Mouse (Mus musculus): ENCODE data around the gene Ppp1r35. TPM values are rescaled to one million over a fixed set of nuclear protein-coding genes. Genes with fewer than 3 reads are reported as not detected.

The Ppp1r35 gene
- polyA plus RNA-seq, 1 experiment from 2014 or later, result 39.9 TPM

DNA sequence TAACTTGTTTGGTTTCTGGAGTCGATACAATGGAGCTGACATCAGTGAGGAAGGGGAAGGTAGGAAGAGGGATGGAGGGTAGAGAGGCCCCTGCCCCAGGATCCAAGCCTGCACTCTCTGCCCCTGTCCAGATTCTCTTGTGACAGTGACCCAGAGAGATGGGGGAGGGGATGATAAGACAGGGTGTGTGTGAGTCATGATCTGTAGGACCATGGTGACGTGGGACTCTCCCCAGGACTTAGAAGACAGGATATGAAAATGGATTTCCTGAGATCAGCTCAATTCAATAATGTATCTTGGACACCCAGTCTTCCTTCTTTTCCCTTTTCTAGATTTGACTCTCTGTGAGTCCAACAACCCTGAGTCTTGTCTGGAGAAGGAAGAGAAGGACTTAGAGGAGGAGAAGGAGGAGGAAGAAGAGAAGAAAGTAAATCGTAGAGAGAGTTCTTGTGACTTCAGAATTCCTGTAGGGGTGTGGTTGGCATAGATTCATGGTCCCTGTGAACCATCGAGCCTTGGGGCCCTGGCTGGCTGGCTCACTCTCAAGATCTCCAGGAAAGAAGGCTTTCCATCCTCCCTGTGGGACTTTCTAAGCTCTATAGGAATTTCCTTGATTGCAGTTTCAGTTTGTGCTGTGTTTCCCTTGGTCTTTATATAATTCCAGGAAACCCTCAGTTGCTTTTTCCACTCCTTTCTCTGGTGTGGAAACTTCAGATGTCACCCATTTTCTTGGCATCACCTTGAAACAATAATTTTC lies 39.0 kb downstream of the Ppp1r35 start:
- H3K27me3 ChIP-seq, result no peaks in the 10 kb centered on the region
- 59% methylated on average over 4 of the region's 4 CpGs for whole genome bisulfite sequencing
- H3K4me2 ChIP-seq (replicated peaks), result no peak overlapping the region

GRCm38 (mm10) chr5:137822126-137822525 lies 43.5 kb downstream of the Ppp1r35 start:
- ATAC-seq (ENCODE audit: insufficient number of reproducible peaks, low FRiP score, low TSS enrichment, low read depth), result no peak
- WGBS, result 64% methylated on average over 4 of the region's 4 CpGs
- Histone ChIP-seq H3K9ac (no peak overlapping the region), H3K27me3 (no peaks in the 10 kb centered on the region), H3K9me3 (replicated peaks) (no peaks in the 10 kb centered on the region), H3K4me2 (replicated peaks) (no peak overlapping the region), H3K4me3 (replicated peaks) (no peak overlapping the region), H3K27ac (replicated peaks) (no peak overlapping the region), H3K36me3 (no peaks in the 10 kb centered on the region), H3K4me1 (no peaks in the 10 kb centered on the region)

More for the DNA sequence above, 39.0 kb downstream of the Ppp1r35 start:
- H3K27ac ChIP-seq (replicated peaks), result no peak overlapping the region
- H3K4me1 ChIP-seq, result no peaks in the 10 kb centered on the region
- no peak for ATAC-seq (ENCODE audit: insufficient number of reproducible peaks, low FRiP score, low TSS enrichment, low read depth)
- no peak overlapping the region for H3K4me3 ChIP-seq (replicated peaks)
- no peak overlapping the region for H3K9ac ChIP-seq
- H3K9me3 ChIP-seq (replicated peaks), result no peaks in the 10 kb centered on the region
- H3K36me3 ChIP-seq, result no peaks in the 10 kb centered on the region

DNA sequence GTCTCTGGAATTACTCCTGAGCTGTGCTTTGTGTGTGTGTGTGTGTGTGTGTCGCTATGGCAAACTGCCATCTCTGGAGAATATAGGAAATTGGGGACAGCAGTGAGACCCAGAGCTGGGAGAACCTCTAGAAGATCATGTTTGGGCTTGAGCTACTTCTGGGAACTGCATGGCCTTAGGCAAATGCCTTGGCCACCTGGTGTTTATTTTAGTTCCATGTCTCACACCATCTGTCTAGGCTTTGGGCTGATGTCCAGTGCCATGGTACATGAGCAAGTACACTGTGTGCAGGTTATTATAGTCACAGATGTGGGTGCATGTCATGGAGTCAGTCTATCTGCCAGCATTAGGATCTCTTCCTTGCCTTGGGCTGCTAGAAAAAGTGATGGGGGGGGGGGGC lies 44.0 kb downstream of the Ppp1r35 start:
- no peak overlapping the region for H3K4me3 ChIP-seq (replicated peaks)
- 62% methylated on average over 1 of the region's 1 CpGs for WGBS
- H3K9me3 ChIP-seq (replicated peaks), result no peaks in the 10 kb centered on the region
- no peaks in the 10 kb centered on the region for H3K36me3 ChIP-seq
- ATAC-seq (ENCODE audit: insufficient number of reproducible peaks, low FRiP score, low TSS enrichment, low read depth), result no peak
- H3K27me3 ChIP-seq, result no peaks in the 10 kb centered on the region
- H3K4me1 ChIP-seq, result no peaks in the 10 kb centered on the region
- no peak overlapping the region for H3K27ac ChIP-seq (replicated peaks)
- no peak overlapping the region for H3K4me2 ChIP-seq (replicated peaks)
- no peak overlapping the region for H3K9ac ChIP-seq

DNA sequence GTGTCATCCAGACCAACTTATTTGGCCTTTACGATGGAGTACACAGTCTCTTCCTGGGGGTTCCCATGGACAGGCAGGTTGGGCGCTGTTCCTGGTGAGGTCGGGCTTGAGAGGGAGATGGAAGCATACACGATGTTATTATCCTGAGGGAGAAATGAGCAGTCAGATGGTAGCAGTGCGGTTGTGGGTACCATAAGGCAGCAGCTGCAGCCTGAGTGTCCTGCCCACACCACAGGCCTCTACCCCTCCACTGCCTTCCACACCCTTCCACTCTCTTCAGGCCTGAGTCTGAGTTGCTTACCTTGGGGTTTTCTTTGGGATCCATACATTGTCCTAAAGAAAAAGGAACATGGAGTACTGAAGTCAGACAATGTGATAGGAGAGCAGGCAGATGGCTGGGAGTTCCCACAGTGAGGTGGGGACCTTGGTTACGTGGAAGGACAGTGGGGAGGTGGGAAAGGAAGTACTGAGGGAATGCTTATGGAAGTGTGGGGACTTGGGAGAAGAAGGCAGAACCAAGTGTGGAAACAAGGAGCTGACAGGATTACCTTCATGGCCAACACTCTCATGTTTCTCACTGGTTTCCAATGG lies 44.9 kb downstream of the Ppp1r35 start:
- H3K27ac ChIP-seq (replicated peaks), result no peak overlapping the region
- no peak overlapping the region for H3K9ac ChIP-seq
- no peak overlapping the region for H3K4me3 ChIP-seq (replicated peaks)
- no peaks in the 10 kb centered on the region for H3K9me3 ChIP-seq (replicated peaks)
- H3K4me1 ChIP-seq, result no peaks in the 10 kb centered on the region
- H3K36me3 ChIP-seq, result no peaks in the 10 kb centered on the region
- H3K4me2 ChIP-seq (replicated peaks), result no peak overlapping the region
- 87% methylated on average over 6 of the region's 6 CpGs for WGBS
- ATAC-seq (ENCODE audit: insufficient number of reproducible peaks, low FRiP score, low TSS enrichment, low read depth), result no peak
- no peaks in the 10 kb centered on the region for H3K27me3 ChIP-seq

- H3K9me3 ChIP-seq (replicated peaks), result no peaks in the 10 kb centered on the region
- 85% methylated on average over 3 of the region's 3 CpGs for WGBS
- H3K27ac ChIP-seq (replicated peaks), result no peak overlapping the region
- H3K4me3 ChIP-seq (replicated peaks), result no peak overlapping the region
- no peak overlapping the region for H3K9ac ChIP-seq
- no peaks in the 10 kb centered on the region for H3K36me3 ChIP-seq
- no peaks in the 10 kb centered on the region for H3K27me3 ChIP-seq
- H3K4me1 ChIP-seq, result no peaks in the 10 kb centered on the region
- H3K4me2 ChIP-seq (replicated peaks), result no peak overlapping the region
- no peak for ATAC-seq (ENCODE audit: insufficient number of reproducible peaks, low FRiP score, low TSS enrichment, low read depth)
Observed at GRCm38 (mm10) chr5:137825030-137825429, 46.4 kb downstream of the Ppp1r35 start.

DNA sequence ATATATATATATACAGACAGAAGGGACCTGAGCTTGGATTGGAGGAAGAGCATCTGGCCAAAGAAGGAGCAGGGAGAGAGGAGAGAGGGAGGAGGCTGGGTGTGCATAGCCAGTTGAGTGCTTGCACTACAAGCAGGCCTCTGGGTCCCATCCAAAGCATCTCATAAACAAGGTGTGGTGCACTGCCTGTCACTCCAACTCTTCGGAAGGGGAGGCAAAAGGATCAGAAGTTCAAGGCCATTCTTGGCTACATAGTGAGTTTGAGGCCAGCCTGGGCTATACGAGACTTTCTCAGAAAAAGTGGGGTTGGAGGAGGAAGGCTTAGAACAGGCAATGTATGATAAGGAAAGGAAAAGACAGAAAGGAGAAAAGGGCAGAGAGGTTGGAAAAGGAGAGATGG lies 47.3 kb downstream of the Ppp1r35 start:
- no peaks in the 10 kb centered on the region for H3K36me3 ChIP-seq
- H3K27me3 ChIP-seq, result no peaks in the 10 kb centered on the region
- H3K9me3 ChIP-seq (replicated peaks), result no peaks in the 10 kb centered on the region
- H3K9ac ChIP-seq, result no peak overlapping the region
- no peak overlapping the region for H3K4me3 ChIP-seq (replicated peaks)
- no peak overlapping the region for H3K27ac ChIP-seq (replicated peaks)
- no peaks in the 10 kb centered on the region for H3K4me1 ChIP-seq
- no peak overlapping the region for H3K4me2 ChIP-seq (replicated peaks)
- 85% methylated on average over 2 of the region's 2 CpGs for WGBS
- no peak for ATAC-seq (ENCODE audit: insufficient number of reproducible peaks, low FRiP score, low TSS enrichment, low read depth)

GRCm38 (mm10) chr5:137826421-137826820 lies 47.8 kb downstream of the Ppp1r35 start:
- no peak overlapping the region for H3K9ac ChIP-seq
- no peak overlapping the region for H3K27ac ChIP-seq (replicated peaks)
- no peaks in the 10 kb centered on the region for H3K36me3 ChIP-seq
- no peak overlapping the region for H3K4me3 ChIP-seq (replicated peaks)
- no peaks in the 10 kb centered on the region for H3K27me3 ChIP-seq
- no peak overlapping the region for H3K4me2 ChIP-seq (replicated peaks)
- ATAC-seq (ENCODE audit: insufficient number of reproducible peaks, low FRiP score, low TSS enrichment, low read depth), result no peak
- 55% methylated on average over 7 of the region's 7 CpGs for WGBS
- no peaks in the 10 kb centered on the region for H3K4me1 ChIP-seq
- no peaks in the 10 kb centered on the region for H3K9me3 ChIP-seq (replicated peaks)

- no peak overlapping the region for H3K9ac ChIP-seq
- no peak for ATAC-seq (ENCODE audit: insufficient number of reproducible peaks, low FRiP score, low TSS enrichment, low read depth)
- H3K27me3 ChIP-seq, result no peaks in the 10 kb centered on the region
- 85% methylated on average over 6 of the region's 6 CpGs for WGBS
- no peaks in the 10 kb centered on the region for H3K4me1 ChIP-seq
- no peak overlapping the region for H3K27ac ChIP-seq (replicated peaks)
- no peak overlapping the region for H3K4me3 ChIP-seq (replicated peaks)
- H3K36me3 ChIP-seq, result no peaks in the 10 kb centered on the region
- H3K9me3 ChIP-seq (replicated peaks), result no peaks in the 10 kb centered on the region
- H3K4me2 ChIP-seq (replicated peaks), result no peak overlapping the region
Observed at GRCm38 (mm10) chr5:137828694-137829093, 50.0 kb downstream of the Ppp1r35 start.

Other genes starting within 250 kb of the Ppp1r35 start
- gene Epo, start 245.6 kb upstream of the Ppp1r35 start, polyA plus RNA-seq (2015; fragmentation: Nextera tagmentation; extraction: Ambion mirVana), result not detected in 2 replicates
- gene Gnb2, start 245.3 kb upstream of the Ppp1r35 start, polyA plus RNA-seq (2015; fragmentation: Nextera tagmentation; extraction: Ambion mirVana), result 442 and 451 TPM in 2 replicates
- gene Actl6b, start 225.3 kb upstream of the Ppp1r35 start, polyA plus RNA-seq (2015; fragmentation: Nextera tagmentation; extraction: Ambion mirVana), result 1.4 and 2.8 TPM in 2 replicates
- 1.5 and 2.0 TPM in 2 replicates for gene Tfr2, start 209.0 kb upstream of the Ppp1r35 start, polyA plus RNA-seq (2015; fragmentation: Nextera tagmentation; extraction: Ambion mirVana)
- 43.3 and 47.3 TPM in 2 replicates for gene Mospd3, start 177.8 kb upstream of the Ppp1r35 start, polyA plus RNA-seq (2015; fragmentation: Nextera tagmentation; extraction: Ambion mirVana)
- 261 and 273 TPM in 2 replicates for gene Pcolce, start 165.1 kb upstream of the Ppp1r35 start, polyA plus RNA-seq (2015; fragmentation: Nextera tagmentation; extraction: Ambion mirVana)
- gene Fbxo24, start 149.8 kb upstream of the Ppp1r35 start, polyA plus RNA-seq (2015; fragmentation: Nextera tagmentation; extraction: Ambion mirVana), result 0.25 and 0.26 TPM in 2 replicates
- 37.2 and 48.9 TPM in 2 replicates for gene Lrch4, start 149.7 kb upstream of the Ppp1r35 start, polyA plus RNA-seq (2015; fragmentation: Nextera tagmentation; extraction: Ambion mirVana)
- 12.7 and 13.1 TPM in 2 replicates for gene Gm20605, start 149.7 kb upstream of the Ppp1r35 start, polyA plus RNA-seq (2015; fragmentation: Nextera tagmentation; extraction: Ambion mirVana)
- 10.1 and 10.2 TPM in 2 replicates for gene Sap25, start 137.5 kb upstream of the Ppp1r35 start, polyA plus RNA-seq (2015; fragmentation: Nextera tagmentation; extraction: Ambion mirVana)
- 0.16 and 0.28 TPM in 2 replicates for gene Irs3, start 133.1 kb upstream of the Ppp1r35 start, polyA plus RNA-seq (2015; fragmentation: Nextera tagmentation; extraction: Ambion mirVana)
- gene Agfg2, start 94.1 kb upstream of the Ppp1r35 start, polyA plus RNA-seq (2015; fragmentation: Nextera tagmentation; extraction: Ambion mirVana), result 16.5 and 18.1 TPM in 2 replicates
- gene Nyap1, start 37.2 kb upstream of the Ppp1r35 start, polyA plus RNA-seq (2015; fragmentation: Nextera tagmentation; extraction: Ambion mirVana), result 4.6 and 4.7 TPM in 2 replicates
- 167 and 175 TPM in 2 replicates for gene Tsc22d4, start 33.1 kb upstream of the Ppp1r35 start, polyA plus RNA-seq (2015; fragmentation: Nextera tagmentation; extraction: Ambion mirVana)
- gene Mepce, start 8.8 kb downstream of the Ppp1r35 start, polyA plus RNA-seq (2015; fragmentation: Nextera tagmentation; extraction: Ambion mirVana), result 12.4 and 13.7 TPM in 2 replicates
- gene Zcwpw1, start 8.9 kb downstream of the Ppp1r35 start, polyA plus RNA-seq (2015; fragmentation: Nextera tagmentation; extraction: Ambion mirVana), result 22.4 and 26.1 TPM in 2 replicates
- 0.68 and 1.5 TPM in 2 replicates for gene Pilra, start 57.4 kb downstream of the Ppp1r35 start, polyA plus RNA-seq (2015; fragmentation: Nextera tagmentation; extraction: Ambion mirVana)
- gene Pilrb1, start 79.3 kb downstream of the Ppp1r35 start, polyA plus RNA-seq (2015; fragmentation: Nextera tagmentation; extraction: Ambion mirVana), result 0.19 TPM in 1 of 2 replicates, not detected in the other
- 0.39 and 1.2 TPM in 2 replicates for gene Pilrb2, start 93.0 kb downstream of the Ppp1r35 start, polyA plus RNA-seq (2015; fragmentation: Nextera tagmentation; extraction: Ambion mirVana)
- 0.17 and 0.33 TPM in 2 replicates for gene Cyp3a13, start 142.8 kb downstream of the Ppp1r35 start, polyA plus RNA-seq (2015; fragmentation: Nextera tagmentation; extraction: Ambion mirVana)
- 0.92 and 1.2 TPM in 2 replicates for gene Gjc3, start 184.2 kb downstream of the Ppp1r35 start, polyA plus RNA-seq (2015; fragmentation: Nextera tagmentation; extraction: Ambion mirVana)
- 0.17 TPM in 1 of 2 replicates, not detected in the other for gene Azgp1, start 202.7 kb downstream of the Ppp1r35 start, polyA plus RNA-seq (2015; fragmentation: Nextera tagmentation; extraction: Ambion mirVana)
- not detected in 2 replicates for gene Smok3a, start 242.4 kb downstream of the Ppp1r35 start, polyA plus RNA-seq (2015; fragmentation: Nextera tagmentation; extraction: Ambion mirVana)
- gene Smok3b, start 242.6 kb downstream of the Ppp1r35 start, polyA plus RNA-seq (2015; fragmentation: Nextera tagmentation; extraction: Ambion mirVana), result not detected in 2 replicates